Mouse (Mus musculus): ENCODE results near the gene Klk1b3. TPM values are rescaled to one million over a fixed set of nuclear protein-coding genes. Genes with fewer than 3 reads are reported as not detected.
"Not testable (repeated sequence)": the region's sequence is repeated elsewhere in the genome, so short reads cannot be mapped to it uniquely, and the experiment has no call there.

Gene Klk1b3
- not detected in 2 replicates for polyA plus RNA-seq (2012; ENCODE audit: insufficient read depth, low replicate concordance)

GRCm38 (mm10) chr7:44197891-44198290 lies at the start of gene Klk1b3:
Klk1b3 (plus strand) TSS chr7:44198191.
- no peaks in the 10 kb centered on the region for H3K4me1 ChIP-seq
- TF ChIP-seq GATA1 (IDR thresholded peaks at IDR 0.05; ENCODE audit: borderline replicate concordance, low read length) (no peak), FLI1 (IDR thresholded peaks at IDR 0.05; ENCODE audit: low read length) (no peak)
- H3K4me3 ChIP-seq (replicated peaks) = no peak within 1 kb of the TSS
- no peaks in the 10 kb centered on the region for H3K9me3 ChIP-seq
- peaks cover 6% of the 10 kb centered on the region for H3K27me3 ChIP-seq (replicated peaks)
- no peaks in the 10 kb centered on the region for H3K36me3 ChIP-seq (replicated peaks; ENCODE audit: low read length)

DNA sequence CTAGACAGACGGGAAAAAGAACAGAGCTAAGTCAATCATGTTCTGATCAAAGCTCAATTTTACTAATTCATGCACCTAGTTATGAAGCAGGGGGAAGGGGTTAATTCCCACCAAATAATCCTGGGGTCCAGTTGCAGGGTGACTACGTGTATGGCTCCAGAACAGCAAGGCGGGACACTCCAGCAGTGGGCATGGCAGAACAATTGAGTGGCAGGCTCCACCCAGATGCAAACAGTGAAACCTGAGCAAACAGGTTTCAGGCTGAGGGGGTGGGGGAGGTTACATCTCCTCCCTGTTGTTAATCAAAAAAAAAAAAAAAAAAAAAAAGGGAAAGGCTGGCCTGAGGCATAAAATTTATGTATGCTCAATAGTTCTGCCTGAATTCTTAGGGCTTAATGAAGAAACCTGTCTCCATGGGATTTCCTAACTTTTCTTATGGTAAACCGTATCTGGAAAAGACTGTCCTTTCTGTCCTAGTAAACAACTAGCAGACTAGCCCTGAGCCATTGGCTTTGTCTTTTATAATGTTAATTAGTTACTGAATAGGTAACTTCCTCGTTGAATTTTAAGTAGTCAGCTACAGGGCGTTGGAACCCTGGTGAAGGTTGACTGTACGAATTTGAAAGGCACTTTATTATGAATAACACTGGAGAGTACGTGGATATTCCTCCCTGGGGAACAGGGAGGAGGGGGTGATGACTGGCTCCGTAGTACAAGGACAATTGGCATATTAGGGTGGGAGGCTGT lies 18.5 kb upstream of the Klk1b3 start:
- no peak for TF ChIP-seq GATA1 (IDR thresholded peaks at IDR 0.05; ENCODE audit: borderline replicate concordance, low read length)
- no peak for TF ChIP-seq FLI1 (IDR thresholded peaks at IDR 0.05; ENCODE audit: low read length)

GRCm38 (mm10) chr7:44186516-44186915 lies 11.5 kb upstream of the Klk1b3 start:
- H3K4me1 ChIP-seq; H3K9me3 ChIP-seq; H3K4me3 ChIP-seq (replicated peaks); H3K36me3 ChIP-seq (replicated peaks; ENCODE audit: low read length); H3K27me3 ChIP-seq (replicated peaks): not testable (repeated sequence)

More for the DNA sequence above, 18.5 kb upstream of the Klk1b3 start:
- no peaks in the 10 kb centered on the region for H3K4me1 ChIP-seq
- no peaks in the 10 kb centered on the region for H3K9me3 ChIP-seq
- no peaks in the 10 kb centered on the region for H3K36me3 ChIP-seq (replicated peaks; ENCODE audit: low read length)
- no peaks in the 10 kb centered on the region for H3K27me3 ChIP-seq (replicated peaks)
- no peak overlapping the region for H3K4me3 ChIP-seq (replicated peaks)

- H3K9me3 ChIP-seq; H3K27me3 ChIP-seq (replicated peaks); H3K4me1 ChIP-seq; H3K4me3 ChIP-seq (replicated peaks); H3K36me3 ChIP-seq (replicated peaks; ENCODE audit: low read length): not testable (repeated sequence)
These were observed 10.1 kb upstream of the Klk1b3 start, which contains the start of gene Klk1b24 for GRCm38 (mm10) chr7:44187936-44188335. Klk1b24 (plus strand) TSS chr7:44188236.

DNA sequence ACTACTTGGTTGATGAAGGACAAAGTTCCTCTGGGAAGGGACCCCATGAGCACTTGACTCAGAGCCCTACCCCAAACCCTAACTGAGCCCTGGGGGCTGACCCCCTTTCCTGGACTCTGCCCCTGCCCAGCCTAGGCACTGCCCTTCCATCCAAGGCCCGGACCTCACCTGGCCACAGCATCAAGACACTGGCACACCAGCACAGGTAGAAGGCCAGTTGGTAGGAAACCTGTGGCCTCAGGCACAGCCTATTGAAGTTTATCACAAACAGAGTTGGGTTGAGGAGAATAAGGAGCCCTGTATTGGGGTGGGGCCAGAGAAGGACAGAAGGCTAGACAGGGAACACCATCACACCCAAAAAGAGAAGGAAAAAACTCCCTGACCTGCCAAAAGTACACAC lies 4.5 kb upstream of the Klk1b3 start:
- not testable (repeated sequence) for H3K4me1 ChIP-seq; H3K9me3 ChIP-seq; H3K4me3 ChIP-seq (replicated peaks); H3K36me3 ChIP-seq (replicated peaks; ENCODE audit: low read length); H3K27me3 ChIP-seq (replicated peaks)

DNA sequence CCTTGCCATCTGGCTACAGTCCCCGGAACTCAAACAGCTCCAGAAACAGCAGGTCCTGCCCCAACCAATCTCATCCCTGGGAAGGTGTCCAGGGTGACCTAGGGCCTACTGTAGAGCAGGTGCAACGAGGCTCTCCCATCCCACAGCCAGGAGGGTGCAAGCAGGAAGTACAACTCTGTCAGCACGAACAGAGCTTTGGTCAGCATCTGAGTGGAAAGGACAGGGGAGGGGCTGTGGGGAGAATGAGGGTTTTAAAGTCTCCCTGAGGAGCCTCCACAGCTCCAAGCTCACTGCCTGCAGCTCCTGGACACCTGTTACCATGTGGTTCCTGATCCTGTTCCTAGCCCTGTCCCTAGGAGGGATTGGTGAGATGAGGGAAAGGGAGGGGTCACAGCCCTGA lies 9.1 kb downstream of the Klk1b3 start, which contains the start of gene Klk1b4:
Klk1b4 (plus strand) TSS at position 301 of the 400 bp plus-strand sequence.
- not testable (repeated sequence) for H3K36me3 ChIP-seq (replicated peaks; ENCODE audit: low read length); H3K4me3 ChIP-seq (replicated peaks); H3K4me1 ChIP-seq; H3K9me3 ChIP-seq
- H3K27me3 ChIP-seq (replicated peaks) = peaks cover 21% of the 10 kb centered on the region

DNA sequence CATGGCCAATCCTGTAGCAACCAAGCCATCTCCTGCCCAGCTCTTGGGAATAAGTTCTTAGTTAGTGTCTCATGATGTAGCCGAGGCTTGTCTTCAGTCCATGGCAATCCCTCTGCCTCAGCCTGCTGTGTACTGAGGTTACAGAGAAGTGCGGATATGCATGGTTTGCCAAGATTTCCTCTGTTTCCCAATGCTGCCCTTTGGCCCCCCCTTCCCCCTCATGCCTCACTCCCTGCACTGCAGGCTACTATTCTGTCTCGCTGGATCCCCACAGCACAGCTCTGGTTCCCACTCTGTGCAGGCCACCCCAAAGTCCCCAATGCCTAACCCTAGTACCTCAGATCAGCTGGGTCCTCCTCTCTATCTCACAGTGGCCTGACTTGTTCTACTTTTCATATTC lies 10.3 kb downstream of the Klk1b3 start:
- Histone ChIP-seq H3K4me3 (replicated peaks) (no peak overlapping the region), H3K9me3 (no peaks in the 10 kb centered on the region), H3K36me3 (replicated peaks; ENCODE audit: low read length) (no peaks in the 10 kb centered on the region), H3K27me3 (replicated peaks) (peaks cover 25% of the 10 kb centered on the region), H3K4me1 (no peaks in the 10 kb centered on the region)
- TF ChIP-seq GATA1 (IDR thresholded peaks at IDR 0.05; ENCODE audit: borderline replicate concordance, low read length) = no peak

DNA sequence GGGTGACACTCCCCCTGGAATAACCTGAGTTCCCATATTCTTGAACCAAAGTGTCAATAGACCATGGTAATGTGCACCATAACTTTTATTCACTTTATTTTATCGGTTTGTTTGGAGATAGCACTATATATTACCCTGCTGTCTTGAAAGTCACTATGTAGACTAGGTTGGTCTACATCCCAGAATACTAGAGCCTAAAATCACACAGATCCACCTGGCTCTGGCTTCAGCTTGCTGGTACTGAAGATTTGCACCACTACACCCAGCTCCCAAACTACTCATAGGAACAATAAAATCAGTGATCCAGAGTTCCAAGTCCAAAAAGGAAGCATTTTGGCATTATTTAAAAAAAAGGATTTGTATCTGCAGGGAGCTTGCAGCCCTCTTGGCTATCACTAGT lies 17.7 kb downstream of the Klk1b3 start, which contains the start of gene Klk1b5:
Klk1b5 (plus strand) TSS at position 301 of the 400 bp plus-strand sequence.
- no peaks in the 10 kb centered on the region for H3K36me3 ChIP-seq (replicated peaks; ENCODE audit: low read length)
- peaks cover 9% of the 10 kb centered on the region for H3K4me1 ChIP-seq
- TF ChIP-seq GATA1 (IDR thresholded peaks at IDR 0.05; ENCODE audit: borderline replicate concordance, low read length) = no peak
- TF ChIP-seq FLI1 (IDR thresholded peaks at IDR 0.05; ENCODE audit: low read length) = no peak
- H3K4me3 ChIP-seq (replicated peaks) = no peak within 1 kb of the TSS
- H3K9me3 ChIP-seq = no peaks in the 10 kb centered on the region
- H3K27me3 ChIP-seq (replicated peaks) = peaks cover 41% of the 10 kb centered on the region

GRCm38 (mm10) chr7:44221601-44222000 lies 23.6 kb downstream of the Klk1b3 start:
- not testable (repeated sequence) for H3K36me3 ChIP-seq (replicated peaks; ENCODE audit: low read length); H3K4me3 ChIP-seq (replicated peaks); H3K9me3 ChIP-seq
- peaks cover 40% of the 10 kb centered on the region for H3K27me3 ChIP-seq (replicated peaks)
- peaks cover 25% of the 10 kb centered on the region for H3K4me1 ChIP-seq

GRCm38 (mm10) chr7:44222335-44222734 lies 24.3 kb downstream of the Klk1b3 start:
- peaks cover 35% of the 10 kb centered on the region for H3K27me3 ChIP-seq (replicated peaks)
- peaks cover 25% of the 10 kb centered on the region for H3K4me1 ChIP-seq
- H3K9me3 ChIP-seq; H3K4me3 ChIP-seq (replicated peaks); H3K36me3 ChIP-seq (replicated peaks; ENCODE audit: low read length): not testable (repeated sequence)

DNA sequence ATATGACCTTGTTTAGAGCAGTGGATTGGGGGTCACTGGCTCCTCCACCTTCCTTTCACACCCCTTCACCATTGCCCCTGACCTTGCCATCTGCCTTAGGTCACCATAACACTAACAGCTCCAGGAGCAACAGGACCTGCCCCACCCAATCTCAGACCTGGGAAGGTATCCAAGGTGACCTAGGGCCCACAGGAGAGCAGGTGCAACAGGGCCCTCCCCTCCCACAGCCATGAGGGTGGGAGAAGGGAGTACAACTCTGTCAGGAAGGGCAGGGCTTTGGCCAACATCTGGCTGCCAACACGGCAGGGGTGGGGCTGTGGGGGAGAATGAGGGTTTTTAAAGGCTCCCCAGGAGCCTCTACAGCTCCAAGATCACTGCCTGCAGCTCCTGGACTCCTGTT lies 27.1 kb downstream of the Klk1b3 start, which contains the start of gene Klk1:
Klk1 (plus strand) TSS at position 285 of the 400 bp plus-strand sequence.
- Histone ChIP-seq H3K36me3 (replicated peaks; ENCODE audit: low read length) (no peaks in the 10 kb centered on the region), H3K4me3 (replicated peaks) (no peak within 1 kb of the TSS), H3K4me1 (peaks cover 22% of the 10 kb centered on the region), H3K27me3 (replicated peaks) (peaks cover 35% of the 10 kb centered on the region), H3K9me3 (no peaks in the 10 kb centered on the region)
- TF ChIP-seq FLI1 (IDR thresholded peaks at IDR 0.05; ENCODE audit: low read length) (no peak), GATA1 (IDR thresholded peaks at IDR 0.05; ENCODE audit: borderline replicate concordance, low read length) (no peak)

Measured in megakaryocyte, embryonic 14.5 days (primary cell).